Mouse (Mus musculus): ENCODE measurements around the gene Agps. TPM values are rescaled to one million over a fixed set of nuclear protein-coding genes. Genes with fewer than 3 reads are reported as not detected.

Gene Agps
- polyA plus RNA-seq, 1 experiment = 14.6 TPM

GRCm38 (mm10) chr2:75938117-75939063 is 106.4 kb downstream of the Agps start, which contains the start of gene Ttc30b:
Ttc30b (minus strand) TSS chr2:75938585.
- WGBS = 2% methylated on average over 42 of the region's 42 CpGs
- peak; percentile 83 to 85 for DNase-seq
- no peaks in the 10 kb centered on the region for H3K27me3 ChIP-seq (ENCODE audit: control insufficient read depth, insufficient read depth, low read length)
- no peak for TF ChIP-seq POLR2A (IDR thresholded peaks at IDR 0.05; ENCODE audit: borderline replicate concordance, insufficient read depth, low read length)
- no peak for TF ChIP-seq CTCF (IDR thresholded peaks at IDR 0.05; ENCODE audit: borderline replicate concordance, insufficient read depth, low read depth, low read length)
- peak within 1 kb of the TSS; percentile 74 for H3K4me3 ChIP-seq (replicated peaks; ENCODE audit: insufficient read depth, low read depth, low read length)
- H3K4me1 ChIP-seq (ENCODE audit: control insufficient read depth, insufficient read depth, low read length) = no peaks in the 10 kb centered on the region
- H3K27ac ChIP-seq (ENCODE audit: insufficient read depth, low read length) = peak within 1 kb of the TSS; percentile 52

GRCm38 (mm10) chr2:75950685-75951084 is 118.7 kb downstream of the Agps start:
- no peak for DNase-seq
- TF ChIP-seq POLR2A (IDR thresholded peaks at IDR 0.05; ENCODE audit: borderline replicate concordance, insufficient read depth, low read length) = no peak
- TF ChIP-seq CTCF (IDR thresholded peaks at IDR 0.05; ENCODE audit: borderline replicate concordance, insufficient read depth, low read depth, low read length) = no peak
- no peaks in the 10 kb centered on the region for H3K27me3 ChIP-seq (ENCODE audit: control insufficient read depth, insufficient read depth, low read length)
- H3K4me3 ChIP-seq (replicated peaks; ENCODE audit: insufficient read depth, low read depth, low read length) = no peak overlapping the region
- no peaks in the 10 kb centered on the region for H3K4me1 ChIP-seq (ENCODE audit: control insufficient read depth, insufficient read depth, low read length)
- H3K27ac ChIP-seq (ENCODE audit: insufficient read depth, low read length) = no peak overlapping the region
- WGBS = 89% methylated on average over 8 of the region's 8 CpGs

DNA sequence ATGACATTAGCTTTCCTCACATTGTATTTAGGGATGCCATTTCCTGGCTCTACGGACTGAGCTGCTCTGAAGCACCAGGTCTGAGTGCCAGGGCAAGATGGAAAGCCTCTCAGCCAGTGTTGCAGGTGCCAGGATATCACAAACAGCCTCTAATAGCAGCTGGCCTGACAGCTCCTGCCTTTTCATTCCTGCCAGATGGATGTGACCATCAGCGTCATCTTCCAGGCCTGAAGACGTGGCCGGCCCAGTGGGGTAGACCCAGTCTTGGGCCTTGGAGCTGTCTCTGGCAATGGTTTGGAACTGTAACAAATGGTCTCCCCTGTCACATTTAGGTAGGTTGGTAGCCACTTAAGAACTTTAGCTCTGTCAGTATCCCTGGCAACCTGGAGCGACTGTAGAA is 121.3 kb downstream of the Agps start:
- no peak overlapping the region for H3K4me3 ChIP-seq (replicated peaks; ENCODE audit: insufficient read depth, low read depth, low read length)
- WGBS = 35% methylated on average over 5 of the region's 5 CpGs
- no peaks in the 10 kb centered on the region for H3K27me3 ChIP-seq (ENCODE audit: control insufficient read depth, insufficient read depth, low read length)
- no peak for DNase-seq
- no peaks in the 10 kb centered on the region for H3K4me1 ChIP-seq (ENCODE audit: control insufficient read depth, insufficient read depth, low read length)
- no peak overlapping the region for H3K27ac ChIP-seq (ENCODE audit: insufficient read depth, low read length)
- TF ChIP-seq POLR2A (IDR thresholded peaks at IDR 0.05; ENCODE audit: borderline replicate concordance, insufficient read depth, low read length) = no peak
- TF ChIP-seq CTCF (IDR thresholded peaks at IDR 0.05; ENCODE audit: borderline replicate concordance, insufficient read depth, low read depth, low read length) = no peak

DNA sequence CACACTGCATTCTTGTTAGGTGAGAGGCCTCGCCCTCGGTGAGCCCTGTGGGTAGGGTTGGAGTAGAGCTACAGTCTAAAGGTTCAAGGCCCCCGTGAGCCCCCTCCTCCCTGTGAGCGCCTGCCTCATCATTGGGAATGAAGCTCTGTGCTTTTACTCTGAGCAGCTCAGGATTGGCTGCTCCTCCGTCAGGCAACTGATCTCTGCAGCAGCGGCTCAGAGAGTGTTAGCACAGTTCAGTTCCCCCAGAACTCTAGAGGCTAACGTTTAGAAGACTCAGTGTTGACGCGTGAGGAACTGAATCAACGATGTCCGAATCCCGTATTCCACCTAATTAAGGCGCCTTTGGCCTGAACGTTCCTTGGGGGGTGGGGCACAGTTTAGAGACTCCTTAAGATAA is 123.7 kb downstream of the Agps start:
- no peaks in the 10 kb centered on the region; the same call in 1 of the 2 replicates for H3K27me3 ChIP-seq (ENCODE audit: control insufficient read depth, insufficient read depth, low read length)
- 67% methylated on average over 14 of the region's 14 CpGs for WGBS
- peaks cover 3% of the 10 kb centered on the region; the same call in 1 of the 2 replicates for H3K4me1 ChIP-seq (ENCODE audit: control insufficient read depth, insufficient read depth, low read length)
- no peak for TF ChIP-seq POLR2A (IDR thresholded peaks at IDR 0.05; ENCODE audit: borderline replicate concordance, insufficient read depth, low read length)
- no peak for TF ChIP-seq CTCF (IDR thresholded peaks at IDR 0.05; ENCODE audit: borderline replicate concordance, insufficient read depth, low read depth, low read length)
- no peak overlapping the region for H3K27ac ChIP-seq (ENCODE audit: insufficient read depth, low read length)
- H3K4me3 ChIP-seq (replicated peaks; ENCODE audit: insufficient read depth, low read depth, low read length) = no peak overlapping the region
- DNase-seq = no peak

GRCm38 (mm10) chr2:75959183-75959849 is 127.3 kb downstream of the Agps start:
- no peak for TF ChIP-seq CTCF (IDR thresholded peaks at IDR 0.05; ENCODE audit: borderline replicate concordance, insufficient read depth, low read depth, low read length)
- no peak for TF ChIP-seq POLR2A (IDR thresholded peaks at IDR 0.05; ENCODE audit: borderline replicate concordance, insufficient read depth, low read length)
- 21% methylated on average over 18 of the region's 18 CpGs for WGBS
- Histone ChIP-seq H3K27me3 (ENCODE audit: control insufficient read depth, insufficient read depth, low read length) (no peaks in the 10 kb centered on the region; the same call in 1 of the 2 replicates), H3K27ac (ENCODE audit: insufficient read depth, low read length) (no peak overlapping the region), H3K4me1 (ENCODE audit: control insufficient read depth, insufficient read depth, low read length) (peaks cover 3% of the 10 kb centered on the region; the same call in 1 of the 2 replicates), H3K4me3 (replicated peaks; ENCODE audit: insufficient read depth, low read depth, low read length) (no peak overlapping the region)
- DNase-seq = no peak

GRCm38 (mm10) chr2:75959850-75960365 is 127.9 kb downstream of the Agps start:
- peak; percentile 44 to 53 for DNase-seq
- Histone ChIP-seq H3K27ac (ENCODE audit: insufficient read depth, low read length) (no peak overlapping the region), H3K27me3 (ENCODE audit: control insufficient read depth, insufficient read depth, low read length) (no peaks in the 10 kb centered on the region; the same call in 1 of the 2 replicates), H3K4me1 (ENCODE audit: control insufficient read depth, insufficient read depth, low read length) (peaks cover 3% of the 10 kb centered on the region; the same call in 1 of the 2 replicates), H3K4me3 (replicated peaks; ENCODE audit: insufficient read depth, low read depth, low read length) (no peak overlapping the region)
- WGBS = 15% methylated on average over 15 of the region's 15 CpGs
- no peak for TF ChIP-seq POLR2A (IDR thresholded peaks at IDR 0.05; ENCODE audit: borderline replicate concordance, insufficient read depth, low read length)

- H3K4me3 ChIP-seq (replicated peaks; ENCODE audit: insufficient read depth, low read depth, low read length) = no peak overlapping the region
- peaks cover 3% of the 10 kb centered on the region; the same call in 1 of the 2 replicates for H3K4me1 ChIP-seq (ENCODE audit: control insufficient read depth, insufficient read depth, low read length)
- 48% methylated on average over 15 of the region's 15 CpGs for WGBS
- no peak overlapping the region for H3K27ac ChIP-seq (ENCODE audit: insufficient read depth, low read length)
- DNase-seq = no peak
- H3K27me3 ChIP-seq (ENCODE audit: control insufficient read depth, insufficient read depth, low read length) = no peaks in the 10 kb centered on the region; the same call in 1 of the 2 replicates
- TF ChIP-seq POLR2A (IDR thresholded peaks at IDR 0.05; ENCODE audit: borderline replicate concordance, insufficient read depth, low read length) (no peak), CTCF (IDR thresholded peaks at IDR 0.05; ENCODE audit: borderline replicate concordance, insufficient read depth, low read depth, low read length) (no peak)
Observed at GRCm38 (mm10) chr2:75960366-75961330, 128.7 kb downstream of the Agps start.

All from cerebellum, adult 2 months (tissue).